Mouse (Mus musculus) MEL (cell line): ENCODE results near the gene Nup93. TPM values are rescaled to one million over a fixed set of nuclear protein-coding genes. Genes with fewer than 3 reads are reported as not detected.

ENCODE experiments used
- DNase-seq: peaks from one replicate; pipeline ENCODE4 v3.0.0; 2011; ENCODE audit warnings: low read depth, low spot score
- H3K27ac ChIP-seq: 2 replicates; pipeline ENCODE4 v1.5.1; 2012; ENCODE audit warnings: low read depth, mild to moderate bottlenecking, control low read depth, low read length, moderate library complexity; ENCODE audit not compliant: control insufficient read depth
- H3K27me3 ChIP-seq, 2 experiments: fragments of 150-350 bp in 1 of 2; sonication (generic) in 1 of 2; 2 replicates each; pipeline ENCODE4 v1.6.1; 2012; ENCODE audit warnings: low read length in 2 of 2, mild to moderate bottlenecking in 2 of 2, improper control_type of control experiment in 1 of 2, moderate library complexity in 1 of 2; ENCODE audit not compliant: insufficient read depth in 2 of 2, control insufficient read depth in 1 of 2
- H3K36me3 ChIP-seq, 2 experiments: 2 replicates each; pipeline ENCODE4 v1.6.1; 2012 to 2014; ENCODE audit warnings: low read length in 2 of 2, improper control_type of control experiment in 1 of 2, inconsistent platforms in 1 of 2, mild to moderate bottlenecking in 1 of 2; ENCODE audit not compliant: insufficient read depth in 2 of 2, control insufficient read depth in 1 of 2
- H3K4me1 ChIP-seq, 2 experiments: fragments of 150-350 bp in 1 of 2; sonication (generic) in 1 of 2; 2 replicates each; pipeline ENCODE4 v1.6.1; 2012; ENCODE audit warnings: low read length in 2 of 2, improper control_type of control experiment in 1 of 2, mild to moderate bottlenecking in 1 of 2; ENCODE audit not compliant: insufficient read depth in 2 of 2, control insufficient read depth in 1 of 2
- H3K4me3 ChIP-seq, 2 experiments: fragments of 150-350 bp in 1 of 2; sonication (generic) in 1 of 2; 2 replicates each; pipeline ENCODE4 v1.5.1; 2012; ENCODE audit warnings: low read depth in 2 of 2, low read length in 2 of 2, mild to moderate bottlenecking in 2 of 2, moderate library complexity in 2 of 2, control low read depth in 1 of 2, improper control_type of control experiment in 1 of 2; ENCODE audit not compliant: control insufficient read depth in 1 of 2, insufficient read depth in 1 of 2
- H3K79me2 ChIP-seq: 2 replicates; pipeline ENCODE4 v1.6.1; 2012; ENCODE audit warnings: mild to moderate bottlenecking, low read length, moderate library complexity; ENCODE audit not compliant: control insufficient read depth, poor library complexity, insufficient read depth
- H3K9ac ChIP-seq: 2 replicates; pipeline ENCODE4 v1.6.1; 2012; ENCODE audit warnings: low read depth, mild to moderate bottlenecking, control low read depth, low read length, moderate library complexity; ENCODE audit not compliant: control insufficient read depth, poor library complexity, severe bottlenecking
- H3K9me3 ChIP-seq: fragments of 150-350 bp; sonication (generic); replicated peaks from 2 replicates; pipeline ENCODE4 v1.6.1; 2012; ENCODE audit warnings: mild to moderate bottlenecking, low read length, improper control_type of control experiment, moderate library complexity; ENCODE audit not compliant: insufficient read depth
- CHD2 ChIP-seq: IDR thresholded peaks from 2 replicates; pipeline ENCODE4 v1.6.1; 2011; ENCODE audit warnings: low read length, improper control_type of control experiment
- CTCF ChIP-seq, 3 experiments: IDR thresholded peaks in 2 of 3; conservative IDR thresholded peaks in 1 of 3; 2 replicates each; pipeline ENCODE4 v1.5.1; 2011 to 2012; ENCODE audit warnings: low read length in 3 of 3, low read depth in 2 of 3, mild to moderate bottlenecking in 2 of 3, improper control_type of control experiment in 1 of 3, inconsistent platforms in 1 of 3, mixed read lengths in 1 of 3, moderate library complexity in 1 of 3; ENCODE audit not compliant: control insufficient read depth in 1 of 3, insufficient read depth in 1 of 3, poor library complexity in 1 of 3, severe bottlenecking in 1 of 3
- E2F4 ChIP-seq: IDR thresholded peaks from 2 replicates; pipeline ENCODE4 v1.6.1; 2011; ENCODE audit warnings: low read depth, low read length, improper control_type of control experiment, borderline replicate concordance
- EP300 ChIP-seq, 2 experiments: IDR thresholded peaks; 2 replicates each; pipeline ENCODE4 v1.6.1; 2011; ENCODE audit warnings: improper control_type of control experiment in 2 of 2, low read length in 2 of 2, low read depth in 1 of 2, mild to moderate bottlenecking in 1 of 2
- ETS1 ChIP-seq: IDR thresholded peaks from 2 replicates; pipeline ENCODE4 v1.6.1; 2012; ENCODE audit warnings: low read depth, mild to moderate bottlenecking, inconsistent platforms, low read length, improper control_type of control experiment, moderate library complexity
- GABPA ChIP-seq: IDR thresholded peaks from 2 replicates; pipeline ENCODE4 v1.6.1; 2012; ENCODE audit warnings: low read depth, mild to moderate bottlenecking, inconsistent platforms, low read length, improper control_type of control experiment, moderate library complexity
- HCFC1 ChIP-seq: IDR thresholded peaks from 2 replicates; pipeline ENCODE4 v1.6.1; 2012; ENCODE audit warnings: low read depth, mild to moderate bottlenecking, inconsistent platforms, low read length, improper control_type of control experiment, moderate library complexity
- KAT2A ChIP-seq: conservative IDR thresholded peaks from 2 replicates; pipeline ENCODE4 v1.6.1; 2012; ENCODE audit warnings: low read depth, low read length, improper control_type of control experiment, inconsistent platforms
- MAX ChIP-seq: IDR thresholded peaks from 2 replicates; pipeline ENCODE4 v1.6.1; 2011; ENCODE audit warnings: low read length, improper control_type of control experiment
- MEF2A ChIP-seq: IDR thresholded peaks from 2 replicates; pipeline ENCODE4 v1.6.1; 2014; ENCODE audit warnings: low read depth, mild to moderate bottlenecking, inconsistent platforms, low read length, improper control_type of control experiment; ENCODE audit not compliant: poor library complexity, insufficient replicate concordance, severe bottlenecking; ENCODE audit errors: extremely low read depth
- MXI1 ChIP-seq: IDR thresholded peaks from 2 replicates; pipeline ENCODE4 v1.6.1; 2011; ENCODE audit warnings: mild to moderate bottlenecking, low read depth, low read length, improper control_type of control experiment
- MYC ChIP-seq: IDR thresholded peaks from 2 replicates; pipeline ENCODE4 v1.6.1; 2011; ENCODE audit warnings: low read depth, mild to moderate bottlenecking, low read length, improper control_type of control experiment, moderate library complexity
- NELFE ChIP-seq: IDR thresholded peaks from 2 replicates; pipeline ENCODE4 v1.6.1; 2011; ENCODE audit warnings: low read depth, low read length, improper control_type of control experiment
- POLR2AphosphoS5 ChIP-seq: IDR thresholded peaks from 2 replicates; pipeline ENCODE4 v1.6.1; 2012; ENCODE audit warnings: low read depth, borderline replicate concordance, mild to moderate bottlenecking, inconsistent platforms, low read length, moderate library complexity, mixed read lengths
- RAD21 ChIP-seq: IDR thresholded peaks from 2 replicates; pipeline ENCODE4 v1.6.1; 2011; ENCODE audit warnings: mild to moderate bottlenecking, low read depth, low read length, improper control_type of control experiment
- RCOR1 ChIP-seq: IDR thresholded peaks from 2 replicates; pipeline ENCODE4 v1.6.1; 2012; ENCODE audit warnings: low read depth, mild to moderate bottlenecking, inconsistent platforms, low read length, improper control_type of control experiment
- SIN3A ChIP-seq: IDR thresholded peaks from 2 replicates; pipeline ENCODE4 v1.6.1; 2012; ENCODE audit warnings: low read length, improper control_type of control experiment, inconsistent platforms
- TAL1 ChIP-seq: IDR thresholded peaks from 2 replicates; pipeline ENCODE4 v1.6.1; 2012; ENCODE audit warnings: mild to moderate bottlenecking, inconsistent platforms, low read length, moderate library complexity, mixed read lengths
- UBTF ChIP-seq: IDR thresholded peaks from 2 replicates; pipeline ENCODE4 v1.6.1; 2012; ENCODE audit warnings: low read depth, mild to moderate bottlenecking, inconsistent platforms, low read length, improper control_type of control experiment, moderate library complexity, borderline replicate concordance; ENCODE audit not compliant: insufficient read depth
- ZC3H11A ChIP-seq: IDR thresholded peaks from 2 replicates; pipeline ENCODE4 v1.6.1; 2012; ENCODE audit warnings: low read depth, mild to moderate bottlenecking, inconsistent platforms, low read length, improper control_type of control experiment
- ZKSCAN1 ChIP-seq: IDR thresholded peaks from 2 replicates; pipeline ENCODE4 v1.6.1; 2012; ENCODE audit warnings: low read depth, mild to moderate bottlenecking, inconsistent platforms, low read length, improper control_type of control experiment, moderate library complexity
- polyA plus RNA-seq, 2 experiments: library from polyadenylated mRNA; stranded (reverse) in 1 of 2; unstranded in 1 of 2; fragments of >175 nt in 1 of 2; fragments of >200 nt in 1 of 2; gene quantifications; 2 replicates each; pipeline versions ENCODE4 v1.2.1 to v1.2.4; 2012; ENCODE audit warnings: low replicate concordance in 2 of 2, low read depth in 1 of 2; ENCODE audit not compliant: insufficient read length in 2 of 2, insufficient read depth in 1 of 2, missing spikeins in 1 of 2
- total RNA-seq: library from RNA; depleted of rRNA; stranded (reverse); fragments of 300-350 nt; gene quantifications from 2 replicates; pipeline ENCODE4 v1.2.3, GENCODE M21; 2012

Gene Nup93
- total and polyA plus RNA-seq, 3 experiments, result 71.6 to 292 (median 110) TPM

- no peak for TF ChIP-seq POLR2AphosphoS5
- TF ChIP-seq GABPA, result no peak
- no peak for TF ChIP-seq RCOR1
- TF ChIP-seq TAL1, result no peak
- no peak for TF ChIP-seq MYC
- no peak for TF ChIP-seq SIN3A
- no peak for TF ChIP-seq NELFE
- TF ChIP-seq MEF2A, result no peak
- H3K9me3 ChIP-seq, result no peaks in the 10 kb centered on the region
- no peak for DNase-seq
- 0 out of 2 replicates have a peak, but pooled peaks cover 1% of the 10 kb centered on the region for H3K79me2 ChIP-seq
- H3K27me3 ChIP-seq, result no peaks in the 10 kb centered on the region
- no peak overlapping the region for H3K4me3 ChIP-seq
- H3K36me3 ChIP-seq, result peaks cover 1 to 3% of the 10 kb centered on the region in 2 experiments
- H3K4me1 ChIP-seq, result peaks cover 2 to 8% of the 10 kb centered on the region in 2 experiments; a peak in 3 of 4 replicates
- H3K9ac ChIP-seq, result no peak overlapping the region
- no peak overlapping the region for H3K27ac ChIP-seq
These were observed 68.2 kb downstream of the Nup93 start for GRCm38 (mm10) chr8:94282453-94282985.

- TF ChIP-seq TAL1 (no peak), GABPA (no peak), SIN3A (no peak), ZKSCAN1 (no peak), MXI1 (no peak), RAD21 (no peak), NELFE (no peak), UBTF (no peak), CTCF (IDR thresholded peaks at IDR 0.05 in 2 of 3, conservative IDR thresholded peaks at IDR 0.05 in 1 of 3; ENCODE audit: control insufficient read depth in 1 of 3, insufficient read depth in 1 of 3, low read depth in 2 of 3, low read length in 3 of 3, poor library complexity in 1 of 3, severe bottlenecking in 1 of 3) (no peak), CHD2 (no peak), ETS1 (no peak), HCFC1 (no peak), E2F4 (no peak), EP300 (IDR thresholded peaks at IDR 0.05; ENCODE audit: low read depth in 1 of 2, low read length in 2 of 2) (no peak), MAX (no peak), ZC3H11A (no peak), MYC (no peak), KAT2A (no peak), MEF2A (no peak)
- Histone ChIP-seq H3K9me3 (no peaks in the 10 kb centered on the region), H3K4me1 (peaks cover 0 to 8% of the 10 kb centered on the region in 2 experiments; a peak in 3 of 4 replicates), H3K9ac (no peak overlapping the region), H3K4me3 (no peak overlapping the region), H3K79me2 (0 out of 2 replicates have a peak, but pooled peaks cover 1% of the 10 kb centered on the region), H3K27ac (no peak overlapping the region), H3K27me3 (no peaks in the 10 kb centered on the region), H3K36me3 (peaks cover 0 to 4% of the 10 kb centered on the region in 2 experiments)
- DNase-seq, result no peak
These were observed 69.8 kb downstream of the Nup93 start for GRCm38 (mm10) chr8:94284204-94284603.
